Mouse (Mus musculus) forebrain, embryonic 15.5 days (tissue): Measurements from ENCODE around the gene Sash1. TPM values are rescaled to one million over a fixed set of nuclear protein-coding genes. Genes with fewer than 3 reads are reported as not detected.

Experiments used
- ATAC-seq: fragments of 200-750 bp; cut with Nextera tagmentation; replicated peaks from 2 replicates; pipeline ENCODE4 v1.8.0; 2017; ENCODE audit warnings: mild to moderate bottlenecking, moderate TSS enrichment, moderate library complexity
- H3K27ac ChIP-seq: fragments of 300-500 bp; sonication (generic); replicated peaks from 2 replicates; pipeline ENCODE4 v1.5.1; 2015; ENCODE audit warnings: mild to moderate bottlenecking, inconsistent platforms
- H3K27me3 ChIP-seq: fragments of 300-500 bp; sonication (generic); 2 replicates; pipeline ENCODE4 v1.6.1; 2015; ENCODE audit warnings: inconsistent platforms
- H3K36me3 ChIP-seq: fragments of 300-500 bp; sonication (generic); 2 replicates; pipeline ENCODE4 v1.6.1; 2015; ENCODE audit warnings: mild to moderate bottlenecking, inconsistent platforms
- H3K4me1 ChIP-seq: fragments of 300-500 bp; sonication (generic); 2 replicates; pipeline ENCODE4 v1.6.1; 2015; ENCODE audit warnings: inconsistent platforms
- H3K4me2 ChIP-seq: fragments of 300-500 bp; sonication (generic); replicated peaks from 2 replicates; pipeline ENCODE4 v1.6.1; 2015; ENCODE audit warnings: mild to moderate bottlenecking, inconsistent platforms
- H3K4me3 ChIP-seq: fragments of 300-500 bp; sonication (generic); 2 replicates; pipeline ENCODE4 v1.5.1; 2015; ENCODE audit warnings: mild to moderate bottlenecking, inconsistent platforms
- H3K9ac ChIP-seq: fragments of 300-500 bp; sonication (generic); replicated peaks from 2 replicates; pipeline ENCODE4 v1.6.1; 2015; ENCODE audit warnings: mild to moderate bottlenecking, inconsistent platforms
- H3K9me3 ChIP-seq: fragments of 300-500 bp; sonication (generic); 2 replicates; pipeline ENCODE4 v1.6.1; 2016; ENCODE audit warnings: inconsistent platforms
- WGBS: fragments of 180-500 bp; shearing (Covaris S2); methylation state at CpG from one replicate; pipeline ENCODE4 v1.1.7; 2015; ENCODE audit warnings: mixed read lengths; 5-methylcytosine and 5-hydroxymethylcytosine counted together
- polyA plus RNA-seq: library from polyadenylated mRNA; unstranded; fragments of >200 nt; fragmentation: Nextera tagmentation; extraction: Ambion mirVana; gene quantifications from 2 replicates; pipeline ENCODE4 v1.2.1, GENCODE M21; 2015

Sash1 gene
- polyA plus RNA-seq, 1 experiment from 2014 or later: 1.7 TPM

GRCm38 (mm10) chr10:8804292-8804691, 81.6 kb downstream of the Sash1 start:
- no peak overlapping the region for H3K27ac ChIP-seq
- 38% methylated on average over 8 of the region's 8 CpGs for WGBS
- peak; percentile 30; the same call in 1 of the 2 replicates for ATAC-seq

GRCm38 (mm10) chr10:8801719-8802347, 84.0 kb downstream of the Sash1 start:
- Histone ChIP-seq H3K4me2 (no peak overlapping the region), H3K9ac (0 out of 2 replicates have a peak overlapping the region, but pooled peaks have one; percentile 2), H3K27me3 (no peaks in the 10 kb centered on the region), H3K9me3 (no peaks in the 10 kb centered on the region), H3K4me1 (peaks cover 22% of the 10 kb centered on the region), H3K4me3 (no peak overlapping the region), H3K27ac (0 out of 2 replicates have a peak overlapping the region, but pooled peaks have one; percentile 20), H3K36me3 (no peaks in the 10 kb centered on the region)
- WGBS: 74% methylated on average over 12 of the region's 12 CpGs
- ATAC-seq: peak; percentile 35; the same call in 1 of the 2 replicates

More at GRCm38 (mm10) chr10:8804292-8804691, 81.6 kb downstream of the Sash1 start:
- H3K4me2 ChIP-seq: no peak overlapping the region
- H3K36me3 ChIP-seq: no peaks in the 10 kb centered on the region
- no peak overlapping the region for H3K9ac ChIP-seq
- no peaks in the 10 kb centered on the region for H3K9me3 ChIP-seq
- H3K4me1 ChIP-seq: peaks cover 22% of the 10 kb centered on the region
- no peak overlapping the region for H3K4me3 ChIP-seq
- no peaks in the 10 kb centered on the region for H3K27me3 ChIP-seq

GRCm38 (mm10) chr10:8801139-8801613, 84.7 kb downstream of the Sash1 start:
- ATAC-seq: peak; percentile 54
- WGBS: 22% methylated on average over 14 of the region's 14 CpGs
- H3K27ac ChIP-seq: no peak overlapping the region
- no peak overlapping the region for H3K4me3 ChIP-seq
- no peaks in the 10 kb centered on the region for H3K9me3 ChIP-seq
- no peaks in the 10 kb centered on the region for H3K36me3 ChIP-seq
- H3K4me1 ChIP-seq: peaks cover 22% of the 10 kb centered on the region
- no peaks in the 10 kb centered on the region for H3K27me3 ChIP-seq
- 0 out of 2 replicates have a peak overlapping the region, but pooled peaks have one; percentile 2 for H3K9ac ChIP-seq
- peak overlapping the region; percentile 14 for H3K4me2 ChIP-seq

GRCm38 (mm10) chr10:8797826-8798225, 88.0 kb downstream of the Sash1 start:
- Histone ChIP-seq H3K4me3 (no peak overlapping the region), H3K4me1 (peaks cover 14% of the 10 kb centered on the region), H3K36me3 (no peaks in the 10 kb centered on the region), H3K27me3 (no peaks in the 10 kb centered on the region), H3K9me3 (no peaks in the 10 kb centered on the region), H3K4me2 (no peak overlapping the region), H3K9ac (no peak overlapping the region), H3K27ac (no peak overlapping the region)
- WGBS: 80% methylated on average over 6 of the region's 6 CpGs
- no peak for ATAC-seq

GRCm38 (mm10) chr10:8795336-8795735, 90.5 kb downstream of the Sash1 start:
- Histone ChIP-seq H3K27ac (no peak overlapping the region), H3K4me3 (no peak overlapping the region), H3K4me2 (no peak overlapping the region), H3K27me3 (no peaks in the 10 kb centered on the region), H3K4me1 (no peaks in the 10 kb centered on the region), H3K9ac (no peak overlapping the region), H3K36me3 (no peaks in the 10 kb centered on the region), H3K9me3 (no peaks in the 10 kb centered on the region)
- 35% methylated on average over 7 of the region's 7 CpGs for WGBS
- ATAC-seq: peak; percentile 49; the same call in 1 of the 2 replicates

- no peaks in the 10 kb centered on the region for H3K4me1 ChIP-seq
- H3K9ac ChIP-seq: no peak overlapping the region
- no peaks in the 10 kb centered on the region for H3K36me3 ChIP-seq
- H3K4me2 ChIP-seq: no peak overlapping the region
- H3K27me3 ChIP-seq: no peaks in the 10 kb centered on the region
- ATAC-seq: peak; percentile 53; the same call in 1 of the 2 replicates
- H3K4me3 ChIP-seq: no peak overlapping the region
- 59% methylated on average over 5 of the region's 5 CpGs for WGBS
- H3K27ac ChIP-seq: no peak overlapping the region
- H3K9me3 ChIP-seq: no peaks in the 10 kb centered on the region
Observed at GRCm38 (mm10) chr10:8792412-8792811, 93.5 kb downstream of the Sash1 start.

GRCm38 (mm10) chr10:8789096-8789495, 96.8 kb downstream of the Sash1 start:
- Histone ChIP-seq H3K36me3 (no peaks in the 10 kb centered on the region), H3K27me3 (no peaks in the 10 kb centered on the region), H3K27ac (no peak overlapping the region), H3K9ac (no peak overlapping the region), H3K4me1 (0 out of 2 replicates have a peak, but pooled peaks cover 3% of the 10 kb centered on the region), H3K4me2 (no peak overlapping the region), H3K4me3 (no peak overlapping the region), H3K9me3 (no peaks in the 10 kb centered on the region)
- 93% methylated on average over 6 of the region's 6 CpGs for WGBS
- no peak for ATAC-seq

- H3K36me3 ChIP-seq: no peaks in the 10 kb centered on the region
- H3K4me1 ChIP-seq: 0 out of 2 replicates have a peak, but pooled peaks cover 3% of the 10 kb centered on the region
- no peak overlapping the region for H3K4me3 ChIP-seq
- H3K27ac ChIP-seq: no peak overlapping the region
- no peaks in the 10 kb centered on the region for H3K9me3 ChIP-seq
- ATAC-seq: no peak
- H3K4me2 ChIP-seq: no peak overlapping the region
- H3K9ac ChIP-seq: no peak overlapping the region
- H3K27me3 ChIP-seq: no peaks in the 10 kb centered on the region
- WGBS: 76% methylated on average over 2 of the region's 2 CpGs
Observed at GRCm38 (mm10) chr10:8787221-8787620, 98.6 kb downstream of the Sash1 start.

GRCm38 (mm10) chr10:8785451-8786145, 100.3 kb downstream of the Sash1 start:
- Histone ChIP-seq H3K27ac (no peak overlapping the region), H3K9ac (no peak overlapping the region), H3K4me3 (no peak overlapping the region), H3K4me1 (0 out of 2 replicates have a peak, but pooled peaks cover 3% of the 10 kb centered on the region), H3K27me3 (no peaks in the 10 kb centered on the region), H3K36me3 (no peaks in the 10 kb centered on the region), H3K9me3 (no peaks in the 10 kb centered on the region), H3K4me2 (no peak overlapping the region)
- 61% methylated on average over 11 of the region's 11 CpGs for WGBS
- ATAC-seq: no peak

GRCm38 (mm10) chr10:8781876-8782372, 103.9 kb downstream of the Sash1 start:
- Histone ChIP-seq H3K36me3 (no peaks in the 10 kb centered on the region), H3K4me1 (0 out of 2 replicates have a peak, but pooled peaks cover 3% of the 10 kb centered on the region), H3K4me2 (no peak overlapping the region), H3K27me3 (no peaks in the 10 kb centered on the region), H3K27ac (no peak overlapping the region), H3K4me3 (no peak overlapping the region), H3K9ac (no peak overlapping the region), H3K9me3 (no peaks in the 10 kb centered on the region)
- 79% methylated on average over 10 of the region's 10 CpGs for WGBS
- ATAC-seq: no peak

- no peak overlapping the region for H3K27ac ChIP-seq
- H3K36me3 ChIP-seq: no peaks in the 10 kb centered on the region
- H3K4me1 ChIP-seq: no peaks in the 10 kb centered on the region
- WGBS: 95% methylated on average over 4 of the region's 4 CpGs
- ATAC-seq: no peak
- no peak overlapping the region for H3K4me2 ChIP-seq
- no peak overlapping the region for H3K4me3 ChIP-seq
- H3K9ac ChIP-seq: no peak overlapping the region
- no peaks in the 10 kb centered on the region for H3K27me3 ChIP-seq
- no peaks in the 10 kb centered on the region for H3K9me3 ChIP-seq
Observed at GRCm38 (mm10) chr10:8779842-8780241, 106.0 kb downstream of the Sash1 start.

- H3K4me3 ChIP-seq: no peak overlapping the region
- no peak overlapping the region for H3K4me2 ChIP-seq
- H3K9me3 ChIP-seq: no peaks in the 10 kb centered on the region
- no peaks in the 10 kb centered on the region for H3K4me1 ChIP-seq
- no peaks in the 10 kb centered on the region for H3K36me3 ChIP-seq
- WGBS: 91% methylated on average over 7 of the region's 7 CpGs
- no peak for ATAC-seq
- H3K9ac ChIP-seq: no peak overlapping the region
- H3K27me3 ChIP-seq: no peaks in the 10 kb centered on the region
- H3K27ac ChIP-seq: no peak overlapping the region
Observed at GRCm38 (mm10) chr10:8778845-8779244, 107.0 kb downstream of the Sash1 start.
